Mouse (Mus musculus) megakaryocyte, embryonic 14.5 days (primary cell): Measurements from ENCODE around the gene Fggy. TPM values are rescaled to one million over a fixed set of nuclear protein-coding genes. Genes with fewer than 3 reads are reported as not detected.

ENCODE experiments used
- H3K27me3 ChIP-seq: replicated peaks from 2 replicates; pipeline ENCODE3; 2012; ENCODE audit warnings: inconsistent platforms
- H3K36me3 ChIP-seq: replicated peaks from 2 replicates; pipeline ENCODE3; 2012; ENCODE audit warnings: low read length, inconsistent platforms, mixed read lengths
- H3K4me1 ChIP-seq: 2 replicates; pipeline ENCODE4 v1.6.1; 2012; ENCODE audit warnings: inconsistent platforms
- H3K4me3 ChIP-seq: replicated peaks from 2 replicates; pipeline ENCODE3; 2012; ENCODE audit warnings: moderate library complexity, mild to moderate bottlenecking, inconsistent platforms
- H3K9me3 ChIP-seq: 2 replicates; pipeline ENCODE4 v1.6.1; 2012; ENCODE audit warnings: inconsistent platforms
- FLI1 ChIP-seq: IDR thresholded peaks from 2 replicates; pipeline ENCODE4 v1.6.1; 2012; ENCODE audit warnings: low read length, inconsistent platforms, mixed read lengths
- GATA1 ChIP-seq: IDR thresholded peaks from 3 replicates; pipeline ENCODE4 v1.6.1; 2012; ENCODE audit warnings: mixed read lengths, low read length, inconsistent platforms, borderline replicate concordance
- polyA plus RNA-seq: library from polyadenylated mRNA; stranded (reverse); fragments of >175 nt; gene quantifications from 2 replicates; pipeline ENCODE4 v1.2.3, GENCODE M21; 2012; ENCODE audit warnings: low replicate concordance; ENCODE audit not compliant: insufficient read depth

The Fggy gene
- polyA plus RNA-seq, 1 experiment, result 0.96 TPM

DNA sequence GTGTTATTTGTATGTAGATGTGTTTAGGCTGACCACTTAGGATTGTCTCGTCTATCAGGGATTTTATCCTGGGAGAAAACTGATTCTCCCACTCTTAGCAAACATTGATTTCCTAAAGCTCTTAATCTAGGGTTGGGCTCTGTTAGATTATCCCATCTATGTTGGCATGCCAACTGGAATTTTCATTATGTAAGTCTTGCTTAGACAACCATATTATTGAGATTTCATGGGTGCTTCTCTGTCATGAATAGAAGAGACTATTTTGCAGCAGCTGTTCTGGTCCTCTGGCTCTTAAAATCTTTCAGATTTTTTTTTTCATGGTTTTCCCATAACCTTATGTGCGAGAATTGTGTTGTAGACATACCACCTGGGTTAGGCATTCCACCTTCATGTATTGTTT, 119.1 kb downstream of the Fggy start:
- no peaks in the 10 kb centered on the region for H3K36me3 ChIP-seq
- no peaks in the 10 kb centered on the region for H3K9me3 ChIP-seq
- H3K4me1 ChIP-seq, result no peaks in the 10 kb centered on the region
- peaks cover 14% of the 10 kb centered on the region for H3K27me3 ChIP-seq
- no peak overlapping the region for H3K4me3 ChIP-seq
- TF ChIP-seq FLI1 (no peak), GATA1 (no peak)

- H3K4me3 ChIP-seq, result no peak overlapping the region
- TF ChIP-seq FLI1 (no peak), GATA1 (no peak)
- no peaks in the 10 kb centered on the region for H3K4me1 ChIP-seq
- no peaks in the 10 kb centered on the region for H3K9me3 ChIP-seq
- H3K36me3 ChIP-seq, result no peaks in the 10 kb centered on the region
- H3K27me3 ChIP-seq, result no peaks in the 10 kb centered on the region
Measured at GRCm38 (mm10) chr4:95680756-95681449, 123.6 kb downstream of the Fggy start.

DNA sequence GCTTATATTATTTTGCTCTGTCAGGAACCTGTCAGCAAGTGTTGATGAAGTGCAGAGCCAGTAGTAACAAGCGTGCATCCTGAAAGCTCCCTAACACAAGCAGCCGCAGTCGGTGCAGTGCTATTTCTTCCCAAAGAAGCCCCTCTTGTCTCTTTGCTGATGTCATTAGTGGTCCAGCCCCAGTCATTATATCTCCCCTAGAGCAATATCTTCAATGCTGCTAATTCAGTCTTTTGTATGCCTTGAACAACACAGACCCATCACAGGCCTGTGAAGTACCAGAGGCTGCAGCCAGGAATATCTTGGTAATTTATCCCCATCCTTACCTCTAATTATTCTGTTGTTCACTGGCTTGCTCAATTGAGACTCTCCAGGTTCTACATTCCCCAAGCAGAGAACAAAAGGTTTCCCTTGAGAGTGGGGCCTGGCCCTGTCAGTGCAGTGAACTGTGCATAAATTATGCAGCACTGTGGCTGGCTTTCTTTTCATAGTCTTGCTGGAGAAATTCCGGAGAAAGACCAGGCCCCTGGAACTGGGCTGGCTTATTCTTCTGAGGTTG, 127.3 kb downstream of the Fggy start:
- no peaks in the 10 kb centered on the region for H3K36me3 ChIP-seq
- H3K4me1 ChIP-seq, result no peaks in the 10 kb centered on the region
- H3K4me3 ChIP-seq, result no peak overlapping the region
- H3K9me3 ChIP-seq, result no peaks in the 10 kb centered on the region
- no peaks in the 10 kb centered on the region for H3K27me3 ChIP-seq
- TF ChIP-seq FLI1 (no peak), GATA1 (no peak)

- no peaks in the 10 kb centered on the region for H3K36me3 ChIP-seq
- H3K9me3 ChIP-seq, result no peaks in the 10 kb centered on the region
- no peaks in the 10 kb centered on the region for H3K4me1 ChIP-seq
- H3K4me3 ChIP-seq, result no peak overlapping the region
- no peak for TF ChIP-seq FLI1
- TF ChIP-seq GATA1, result no peak
- no peaks in the 10 kb centered on the region for H3K27me3 ChIP-seq
Measured at GRCm38 (mm10) chr4:95686775-95687174, 129.5 kb downstream of the Fggy start.

- H3K4me1 ChIP-seq, result no peaks in the 10 kb centered on the region
- no peak overlapping the region for H3K4me3 ChIP-seq
- TF ChIP-seq FLI1, result no peak
- no peak for TF ChIP-seq GATA1
- no peaks in the 10 kb centered on the region for H3K36me3 ChIP-seq
- no peaks in the 10 kb centered on the region for H3K27me3 ChIP-seq
- no peaks in the 10 kb centered on the region for H3K9me3 ChIP-seq
Measured at GRCm38 (mm10) chr4:95687350-95687749, 130.0 kb downstream of the Fggy start.

DNA sequence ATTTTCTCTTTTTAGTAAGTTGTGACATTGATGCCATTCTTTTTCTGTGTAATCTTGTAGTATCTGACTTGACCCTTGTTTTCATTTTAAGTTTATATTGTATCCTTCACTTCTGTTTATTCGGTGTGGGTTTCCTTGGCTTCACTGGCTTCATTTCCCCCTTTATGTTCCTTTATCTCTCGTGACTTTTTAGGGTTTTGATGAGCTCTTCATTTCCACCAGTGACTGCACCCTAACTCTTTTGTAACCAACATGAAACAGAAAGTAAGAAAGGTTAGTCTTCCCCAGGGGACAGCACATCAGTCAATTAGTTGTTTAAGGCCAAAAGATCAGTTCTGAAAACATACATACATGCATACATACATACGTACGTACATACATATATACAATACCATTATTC, 130.9 kb downstream of the Fggy start:
- Histone ChIP-seq H3K9me3 (no peaks in the 10 kb centered on the region), H3K4me3 (no peak overlapping the region), H3K27me3 (no peaks in the 10 kb centered on the region), H3K36me3 (no peaks in the 10 kb centered on the region), H3K4me1 (no peaks in the 10 kb centered on the region)
- TF ChIP-seq GATA1 (no peak), FLI1 (no peak)

- no peak for TF ChIP-seq FLI1
- TF ChIP-seq GATA1, result no peak
Measured at GRCm38 (mm10) chr4:95700366-95700765, 143.1 kb downstream of the Fggy start.

DNA sequence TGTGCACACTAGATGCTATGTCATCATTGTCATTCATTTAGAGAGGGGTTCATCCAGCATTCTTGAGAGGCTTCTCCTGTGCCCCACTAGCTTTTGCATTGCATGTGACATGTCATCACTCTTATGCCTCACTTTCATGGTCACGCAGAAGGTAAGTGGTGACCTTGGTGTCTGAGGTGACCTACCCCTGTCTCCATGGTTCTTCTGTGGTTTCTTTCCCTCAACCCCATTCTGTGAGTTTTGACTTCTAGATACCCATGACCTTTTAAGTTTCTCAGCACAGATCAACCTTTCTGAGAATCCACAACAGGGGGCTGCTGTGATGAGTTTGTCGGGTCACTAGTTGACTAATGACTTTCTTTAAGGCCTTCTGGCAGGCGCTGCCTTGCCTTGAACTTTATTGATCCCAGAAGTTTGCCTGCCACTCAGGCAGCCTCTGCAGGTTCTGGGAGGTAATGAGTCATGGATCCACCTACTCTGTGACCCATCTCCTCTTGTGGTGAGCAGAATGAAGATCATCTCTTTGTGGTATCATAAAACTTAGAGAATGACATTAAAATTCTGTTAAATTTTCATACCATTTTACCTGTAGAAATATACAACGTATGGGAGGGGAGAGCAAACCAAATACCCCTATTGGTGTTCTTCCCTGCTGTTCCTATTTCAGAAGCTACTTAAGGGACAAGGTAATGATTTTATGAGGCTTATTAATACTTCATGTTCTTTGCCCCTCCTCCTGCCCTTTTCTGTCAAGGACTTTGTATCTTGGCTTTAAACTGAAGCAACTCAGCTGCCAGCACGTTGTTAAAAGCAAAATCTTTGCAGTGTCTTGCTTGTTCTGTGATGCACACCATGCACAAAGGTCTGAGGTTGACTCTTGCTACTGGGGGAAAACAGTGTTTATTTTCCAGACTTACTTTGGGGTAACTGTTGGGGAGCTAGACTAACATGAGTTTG, 150.9 kb downstream of the Fggy start:
- Histone ChIP-seq H3K4me1 (peaks cover 22% of the 10 kb centered on the region), H3K9me3 (no peaks in the 10 kb centered on the region), H3K36me3 (no peaks in the 10 kb centered on the region), H3K27me3 (no peaks in the 10 kb centered on the region), H3K4me3 (no peak overlapping the region)
- TF ChIP-seq GATA1, result no peak
- no peak for TF ChIP-seq FLI1

More at GRCm38 (mm10) chr4:95700366-95700765, 143.1 kb downstream of the Fggy start:
- Histone ChIP-seq H3K27me3 (no peaks in the 10 kb centered on the region), H3K9me3 (no peaks in the 10 kb centered on the region), H3K4me1 (0 out of 2 replicates have a peak, but pooled peaks cover 4% of the 10 kb centered on the region), H3K36me3 (no peaks in the 10 kb centered on the region), H3K4me3 (no peak overlapping the region)

DNA sequence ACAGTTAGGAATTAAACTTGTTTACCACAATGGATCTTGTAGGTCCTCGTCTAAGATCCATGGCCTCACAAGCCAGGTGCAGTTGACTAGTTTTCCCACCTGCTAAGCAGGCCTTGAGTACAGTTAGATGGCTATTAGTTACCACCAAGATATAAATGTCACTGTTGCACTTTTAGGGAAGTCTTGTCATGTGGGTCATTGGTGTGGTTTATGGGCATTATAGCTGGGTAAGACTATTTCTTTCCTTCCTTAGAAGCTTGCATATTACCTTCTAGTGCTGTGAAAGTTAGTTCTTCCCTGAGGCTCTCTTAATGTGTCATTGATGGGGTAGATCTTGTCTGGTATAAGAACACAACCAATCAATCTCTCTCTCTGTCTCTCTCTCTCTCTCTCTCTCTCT, 152.4 kb downstream of the Fggy start:
- Histone ChIP-seq H3K27me3 (no peaks in the 10 kb centered on the region), H3K9me3 (no peaks in the 10 kb centered on the region), H3K4me3 (no peak overlapping the region), H3K36me3 (no peaks in the 10 kb centered on the region), H3K4me1 (peaks cover 19% of the 10 kb centered on the region)
- TF ChIP-seq FLI1, result no peak
- no peak for TF ChIP-seq GATA1
